Mouse (Mus musculus) small intestine, adult 2 months (tissue): ENCODE measurements at regions not wholly inside any gene's neighbourhood (a gene's known extent, or its start where the extent isn't known, plus 50 kb on each side); places are given as distances from the start of the nearest gene placed in this dataset.

Experiments used
- H3K27ac ChIP-seq: fragments of 200-500 bp; 2 replicates; pipeline ENCODE4 v1.5.1; 2012; ENCODE audit warnings: low read depth, low read length, control low read depth, inconsistent platforms; ENCODE audit not compliant: insufficient read depth
- H3K27me3 ChIP-seq: fragments of 200-500 bp; 2 replicates; pipeline ENCODE4 v1.6.1; 2012; ENCODE audit warnings: mild to moderate bottlenecking, moderate library complexity, low read length, inconsistent platforms; ENCODE audit not compliant: control insufficient read depth, insufficient read depth
- H3K36me3 ChIP-seq: fragments of 200-500 bp; 2 replicates; pipeline ENCODE4 v1.6.1; 2012; ENCODE audit warnings: mild to moderate bottlenecking, low read length, control low read depth, inconsistent platforms; ENCODE audit not compliant: control insufficient read depth, insufficient read depth
- H3K4me1 ChIP-seq: fragments of 200-500 bp; 2 replicates; pipeline ENCODE4 v1.6.1; 2012; ENCODE audit warnings: low read length, inconsistent platforms, mixed read lengths; ENCODE audit not compliant: control insufficient read depth, insufficient read depth, insufficient read length
- H3K4me3 ChIP-seq: fragments of 200-500 bp; 2 replicates; pipeline ENCODE4 v1.5.1; 2012; ENCODE audit warnings: low read depth, mild to moderate bottlenecking, control low read depth, inconsistent platforms, low read length, moderate library complexity
- CTCF ChIP-seq: fragments of 200-500 bp; IDR thresholded peaks from 2 replicates; pipeline ENCODE4 v1.5.1; 2012; ENCODE audit warnings: low read depth, mild to moderate bottlenecking, control low read depth, inconsistent platforms, low read length, moderate library complexity, mixed read lengths; ENCODE audit not compliant: insufficient replicate concordance, insufficient read length; ENCODE audit errors: extremely low read depth
- POLR2A ChIP-seq: fragments of 200-500 bp; IDR thresholded peaks from 2 replicates; pipeline ENCODE4 v1.6.1; 2012; ENCODE audit warnings: low read depth, mild to moderate bottlenecking, control low read depth, inconsistent platforms, low read length, moderate library complexity
- WGBS: fragments of 180-500 bp; shearing (Covaris S2); methylation state at CpG from one replicate; pipeline ENCODE4 v1.1.7; 2018; 5-methylcytosine and 5-hydroxymethylcytosine counted together

- Histone ChIP-seq H3K27ac (no peak overlapping the region), H3K4me3 (no peak overlapping the region), H3K27me3 (no peaks in the 10 kb centered on the region), H3K36me3 (no peaks in the 10 kb centered on the region), H3K4me1 (no peaks in the 10 kb centered on the region)
- 88% methylated on average over 7 of the region's 7 CpGs for WGBS
- no peak for TF ChIP-seq CTCF
- TF ChIP-seq POLR2A = no peak
Observed at GRCm38 (mm10) chr15:96521125-96521455, 60.4 kb upstream of the Scaf11 start.

GRCm38 (mm10) chr15:96520412-96521124, 59.9 kb upstream of the Scaf11 start:
- TF ChIP-seq CTCF (peak; percentile 86), POLR2A (no peak; the same call in 1 of the 2 replicates)
- H3K27ac ChIP-seq = no peak overlapping the region

GRCm38 (mm10) chr15:96518156-96518555, 57.5 kb upstream of the Scaf11 start:
- H3K36me3 ChIP-seq = no peaks in the 10 kb centered on the region
- no peaks in the 10 kb centered on the region for H3K27me3 ChIP-seq
- no peak for TF ChIP-seq POLR2A
- TF ChIP-seq CTCF = no peak
- no peak overlapping the region for H3K4me3 ChIP-seq
- H3K4me1 ChIP-seq = no peaks in the 10 kb centered on the region
- WGBS = 64% methylated on average over 10 of the region's 10 CpGs
- no peak overlapping the region for H3K27ac ChIP-seq

More at GRCm38 (mm10) chr15:96520412-96521124, 59.9 kb upstream of the Scaf11 start:
- WGBS = 59% methylated on average over 18 of the region's 18 CpGs
- no peaks in the 10 kb centered on the region for H3K36me3 ChIP-seq
- H3K27me3 ChIP-seq = no peaks in the 10 kb centered on the region
- no peak overlapping the region for H3K4me3 ChIP-seq
- no peaks in the 10 kb centered on the region for H3K4me1 ChIP-seq

- Histone ChIP-seq H3K4me3 (no peak overlapping the region), H3K27ac (no peak overlapping the region), H3K27me3 (no peaks in the 10 kb centered on the region), H3K4me1 (no peaks in the 10 kb centered on the region), H3K36me3 (no peaks in the 10 kb centered on the region)
- 46% methylated on average over 2 of the region's 2 CpGs for WGBS
- TF ChIP-seq POLR2A = no peak
- TF ChIP-seq CTCF = no peak
Observed at GRCm38 (mm10) chr15:96515620-96516019, 55.0 kb upstream of the Scaf11 start.

GRCm38 (mm10) chr15:96512636-96513035, 52.0 kb upstream of the Scaf11 start:
- H3K27me3 ChIP-seq = no peaks in the 10 kb centered on the region
- no peak for TF ChIP-seq CTCF
- no peak for TF ChIP-seq POLR2A
- H3K27ac ChIP-seq = no peak overlapping the region
- H3K36me3 ChIP-seq = no peaks in the 10 kb centered on the region
- no peak overlapping the region for H3K4me3 ChIP-seq
- no peaks in the 10 kb centered on the region for H3K4me1 ChIP-seq
- 49% methylated on average over 1 of the region's 1 CpGs for WGBS
